Mouse (Mus musculus) spleen, adult 2 months (tissue): ENCODE measurements around the gene Agpat2. TPM values are rescaled to one million over a fixed set of nuclear protein-coding genes. Genes with fewer than 3 reads are reported as not detected.

Experiments used
- DNase-seq, 2 experiments: peaks; one replicate each; pipeline versions ENCODE4 v3.0.0 to v3.0.0-alpha.2; 2012 to 2021; ENCODE audit warnings: low spot score in 2 of 2, low read depth in 1 of 2
- H3K27ac ChIP-seq: fragments of 200-500 bp; 2 replicates; pipeline ENCODE4 v1.5.1; 2012; ENCODE audit warnings: low read length, inconsistent platforms; ENCODE audit not compliant: insufficient read depth
- H3K27me3 ChIP-seq: fragments of 200-500 bp; 2 replicates; pipeline ENCODE4 v1.6.1; 2012; ENCODE audit warnings: mild to moderate bottlenecking, moderate library complexity, low read length, inconsistent platforms; ENCODE audit not compliant: control insufficient read depth, insufficient read depth
- H3K36me3 ChIP-seq: fragments of 200-500 bp; 2 replicates; pipeline ENCODE4 v1.6.1; 2012; ENCODE audit warnings: mild to moderate bottlenecking, low read length, inconsistent platforms; ENCODE audit not compliant: control insufficient read depth, insufficient read depth
- H3K4me1 ChIP-seq: fragments of 200-500 bp; 2 replicates; pipeline ENCODE4 v1.6.1; 2011; ENCODE audit warnings: inconsistent platforms; ENCODE audit not compliant: control insufficient read depth, insufficient read depth, insufficient read length
- H3K4me3 ChIP-seq: fragments of 200-500 bp; 2 replicates; pipeline ENCODE4 v1.5.1; 2011; ENCODE audit warnings: mild to moderate bottlenecking, inconsistent platforms; ENCODE audit not compliant: insufficient read depth, insufficient read length; ENCODE audit errors: extremely low read depth
- CTCF ChIP-seq: fragments of 200-500 bp; IDR thresholded peaks from 2 replicates; pipeline ENCODE4 v1.5.1; 2011; ENCODE audit warnings: mild to moderate bottlenecking, inconsistent platforms; ENCODE audit not compliant: insufficient read depth, insufficient read length, insufficient replicate concordance; ENCODE audit errors: extremely low read depth
- POLR2A ChIP-seq: fragments of 200-500 bp; IDR thresholded peaks from 2 replicates; pipeline ENCODE4 v1.6.1; 2011; ENCODE audit warnings: low read depth, low read length, inconsistent platforms
- WGBS: fragments of 180-500 bp; shearing (Covaris S2); methylation state at CpG from one replicate; pipeline ENCODE4 v1.1.7; 2018; 5-methylcytosine and 5-hydroxymethylcytosine counted together
- polyA plus RNA-seq: library from polyadenylated mRNA; depleted of rRNA; stranded (reverse); fragments of >200 nt; gene quantifications from 2 replicates; pipeline ENCODE4 v1.2.3, GENCODE M21; 2012

Agpat2 gene
- polyA plus RNA-seq, 1 experiment: 22.7 TPM

DNA sequence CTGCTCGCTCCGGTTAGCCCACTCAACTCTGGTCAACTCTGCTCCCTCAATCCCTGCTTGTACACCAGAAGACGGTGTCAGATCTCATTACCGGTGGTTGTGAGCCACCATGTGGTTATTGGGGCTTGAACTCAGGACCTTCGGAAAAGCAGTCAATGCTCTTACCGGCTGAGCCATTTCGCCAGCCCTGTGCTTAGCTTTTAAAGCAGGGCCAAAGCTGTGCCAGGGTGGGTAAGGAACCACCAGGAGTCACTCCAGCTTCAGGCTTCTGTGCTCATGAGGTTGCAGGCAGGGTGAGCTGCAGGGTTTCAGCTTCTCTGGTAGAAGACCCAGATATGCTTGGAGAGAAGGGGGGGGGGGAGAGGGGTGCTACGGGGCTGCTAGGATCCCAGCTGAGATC lies 1.1 kb upstream of the Agpat2 start:
- DNase-seq: no peak
- WGBS: 74% methylated on average over 8 of the region's 8 CpGs
- no peak overlapping the region for H3K27ac ChIP-seq
- no peaks in the 10 kb centered on the region for H3K36me3 ChIP-seq
- no peaks in the 10 kb centered on the region for H3K27me3 ChIP-seq
- H3K4me3 ChIP-seq: no peak overlapping the region
- peaks cover 18% of the 10 kb centered on the region for H3K4me1 ChIP-seq
- no peak for TF ChIP-seq CTCF
- TF ChIP-seq POLR2A: no peak

DNA sequence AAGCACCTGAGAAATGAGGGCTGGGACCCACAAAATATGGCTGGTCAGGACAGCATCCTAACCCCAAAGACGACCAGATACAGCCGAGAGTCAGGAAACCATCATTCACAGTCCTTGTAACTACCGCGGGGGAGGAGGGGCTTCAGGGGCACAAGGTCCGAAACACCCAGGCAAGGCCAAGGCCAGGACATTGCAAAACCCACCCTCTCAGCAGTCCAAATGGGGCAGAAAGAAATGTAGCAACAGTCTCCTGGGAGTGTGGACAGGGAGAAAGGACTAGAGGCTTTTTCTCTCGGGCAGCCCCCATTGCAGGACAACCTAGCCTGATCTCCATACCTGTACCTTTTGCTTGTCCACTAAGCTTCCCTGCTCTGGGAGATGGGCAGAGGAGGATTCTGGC lies 1.1 kb downstream of the Agpat2 start:
- TF ChIP-seq CTCF (no peak), POLR2A (no peak)

DNA sequence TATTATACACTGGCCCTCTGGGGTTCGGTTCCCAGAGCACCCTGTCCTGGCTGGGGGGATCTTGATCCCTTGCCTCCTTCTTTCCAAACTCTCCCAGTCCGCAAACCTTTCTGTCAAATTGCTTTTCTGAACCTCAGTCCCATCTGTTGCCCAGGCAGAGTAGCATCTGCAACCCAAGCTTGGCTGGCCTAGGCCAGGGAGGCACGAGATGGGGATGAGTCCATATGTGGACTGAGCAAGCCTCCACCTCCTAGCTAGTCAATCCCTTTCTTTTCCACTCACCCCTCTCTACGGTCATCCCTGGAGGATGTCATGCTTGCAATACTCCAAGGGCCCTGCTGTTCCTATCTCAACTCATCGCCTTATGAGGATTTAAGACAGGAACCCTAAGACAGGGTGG lies 1.6 kb downstream of the Agpat2 start:
- no peak overlapping the region for H3K27ac ChIP-seq
- no peaks in the 10 kb centered on the region for H3K27me3 ChIP-seq
- WGBS: 85% methylated on average over 5 of the region's 5 CpGs
- no peak for TF ChIP-seq CTCF
- no peak for TF ChIP-seq POLR2A
- H3K4me3 ChIP-seq: no peak overlapping the region
- H3K4me1 ChIP-seq: peaks cover 13% of the 10 kb centered on the region
- no peaks in the 10 kb centered on the region for H3K36me3 ChIP-seq
- no peak for DNase-seq

More for the DNA sequence above, 1.1 kb downstream of the Agpat2 start:
- no peak for DNase-seq
- no peaks in the 10 kb centered on the region for H3K27me3 ChIP-seq
- peak overlapping the region; percentile 57 for H3K27ac ChIP-seq
- H3K36me3 ChIP-seq: no peaks in the 10 kb centered on the region
- H3K4me1 ChIP-seq: peaks cover 18% of the 10 kb centered on the region
- peak overlapping the region; percentile 67; the same call in 1 of the 2 replicates for H3K4me3 ChIP-seq
- WGBS: 15% methylated on average over 6 of the region's 6 CpGs

- H3K4me1 ChIP-seq: peaks cover 9% of the 10 kb centered on the region
- DNase-seq: no peak
- TF ChIP-seq CTCF (no peak), POLR2A (no peak)
- no peaks in the 10 kb centered on the region for H3K27me3 ChIP-seq
- H3K4me3 ChIP-seq: no peak overlapping the region
- WGBS: 78% methylated on average over 1 of the region's 1 CpGs
- no peak overlapping the region for H3K27ac ChIP-seq
- H3K36me3 ChIP-seq: no peaks in the 10 kb centered on the region
Observed at GRCm38 (mm10) chr2:26601595-26601994, 2.6 kb downstream of the Agpat2 start.

DNA sequence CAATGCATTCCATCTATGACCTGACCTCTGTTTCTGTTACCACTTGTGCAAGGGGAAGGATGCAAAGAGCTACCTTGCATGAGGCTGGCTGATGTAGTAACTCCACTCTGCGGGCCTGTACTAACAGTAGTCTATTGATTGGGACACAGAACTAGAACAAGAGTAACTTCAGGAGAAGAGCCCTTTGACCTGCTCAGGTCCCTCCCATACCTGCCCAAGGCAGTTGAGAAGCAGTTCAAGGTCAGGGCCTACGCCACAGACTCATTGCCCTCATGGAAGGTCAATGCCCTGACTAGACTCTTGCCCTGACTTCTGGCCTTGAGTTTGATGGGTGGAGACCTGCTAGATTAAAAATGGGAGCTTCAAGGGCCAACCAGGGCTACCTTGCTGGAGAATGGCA lies 3.6 kb downstream of the Agpat2 start:
- H3K4me1 ChIP-seq: peaks cover 9% of the 10 kb centered on the region
- H3K4me3 ChIP-seq: no peak overlapping the region
- no peaks in the 10 kb centered on the region for H3K36me3 ChIP-seq
- no peak overlapping the region for H3K27ac ChIP-seq
- 82% methylated on average over 2 of the region's 2 CpGs for WGBS
- H3K27me3 ChIP-seq: no peaks in the 10 kb centered on the region
- DNase-seq: no peak
- no peak for TF ChIP-seq CTCF

- TF ChIP-seq CTCF (no peak), POLR2A (no peak)
- peaks cover 9% of the 10 kb centered on the region for H3K4me1 ChIP-seq
- no peak overlapping the region for H3K4me3 ChIP-seq
- H3K27ac ChIP-seq: no peak overlapping the region
- WGBS: 85% methylated on average over 4 of the region's 4 CpGs
- DNase-seq: no peak
- no peaks in the 10 kb centered on the region for H3K27me3 ChIP-seq
- H3K36me3 ChIP-seq: no peaks in the 10 kb centered on the region
Observed at GRCm38 (mm10) chr2:26599965-26600364, 4.3 kb downstream of the Agpat2 start.

- no peak for TF ChIP-seq CTCF
- no peak for TF ChIP-seq POLR2A
- H3K27me3 ChIP-seq: no peaks in the 10 kb centered on the region
- 76% methylated on average over 3 of the region's 3 CpGs for WGBS
- H3K36me3 ChIP-seq: no peaks in the 10 kb centered on the region
- no peaks in the 10 kb centered on the region for H3K4me1 ChIP-seq
- no peak overlapping the region for H3K27ac ChIP-seq
- no peak overlapping the region for H3K4me3 ChIP-seq
- no peak for DNase-seq
Observed at GRCm38 (mm10) chr2:26598462-26598861, 5.8 kb downstream of the Agpat2 start.
